Mouse (Mus musculus) bone marrow macrophage, adult 2 months (primary cell): Measurements from ENCODE around the gene Gm20388.

Experiments used
- CTCF ChIP-seq: IDR thresholded peaks from 2 replicates; pipeline ENCODE4 v1.5.1; 2012; ENCODE audit warnings: low read depth, mild to moderate bottlenecking, low read length, moderate library complexity
- POLR2A ChIP-seq: IDR thresholded peaks from 2 replicates; pipeline ENCODE4 v1.6.1; 2012; ENCODE audit warnings: mild to moderate bottlenecking, low read depth, low read length, borderline replicate concordance

DNA sequence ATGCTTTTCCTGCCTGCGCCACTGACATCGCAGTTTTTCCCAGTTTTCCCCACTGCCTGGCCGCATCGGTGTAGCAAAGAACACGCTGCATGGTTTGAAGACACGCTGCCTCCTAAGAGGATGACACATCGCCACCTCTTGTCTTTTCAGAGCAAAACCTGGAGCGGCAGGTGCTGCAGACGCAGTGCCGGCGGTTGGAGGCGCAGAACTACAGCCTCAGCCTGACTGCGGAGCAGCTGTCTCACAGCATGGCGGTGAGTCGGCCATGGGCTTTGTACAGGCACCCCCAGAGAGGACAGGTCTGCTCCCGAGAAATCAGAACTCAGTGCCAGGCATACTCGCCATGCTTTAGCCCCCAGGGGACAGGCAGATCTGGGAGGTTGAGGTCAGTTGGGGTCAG, 667.2 kb downstream of the Gm20388 start:
- TF ChIP-seq CTCF = no peak
- no peak for TF ChIP-seq POLR2A
